Mouse (Mus musculus): Measurements from ENCODE around the gene Arhgap29. TPM values are rescaled to one million over a fixed set of nuclear protein-coding genes. Genes with fewer than 3 reads are reported as not detected.

Arhgap29 gene
- polyA plus RNA-seq, 1 experiment, result 13.7 TPM

GRCm38 (mm10) chr3:121946765-121947164 is 5.6 kb upstream of the Arhgap29 start:
- no peaks in the 10 kb centered on the region for H3K36me3 ChIP-seq (ENCODE audit: control insufficient read depth, insufficient read depth)
- TF ChIP-seq MYOD1 (IDR thresholded peaks at IDR 0.05; ENCODE audit: control insufficient read depth in 1 of 3, insufficient read length in 2 of 3, low read depth in 2 of 3) (no peak), REST (IDR thresholded peaks at IDR 0.05; ENCODE audit: insufficient read depth, insufficient read length) (no peak), USF1 (IDR thresholded peaks at IDR 0.05; ENCODE audit: low read depth) (no peak), TCF3 (IDR thresholded peaks at IDR 0.05; ENCODE audit: insufficient read length, low read depth) (no peak), SRF (IDR thresholded peaks at IDR 0.05; ENCODE audit: control insufficient read depth, insufficient read length, low read depth) (no peak), MAX (IDR thresholded peaks at IDR 0.05; ENCODE audit: low read depth) (no peak), POLR2A (IDR thresholded peaks at IDR 0.05; ENCODE audit: insufficient read length, low read depth) (no peak), TCF12 (IDR thresholded peaks at IDR 0.05; ENCODE audit: insufficient read depth, poor library complexity, severe bottlenecking) (no peak), POLR2AphosphoS2 (IDR thresholded peaks at IDR 0.05; ENCODE audit: insufficient read length, low read depth) (no peak), MYOG (IDR thresholded peaks at IDR 0.05; ENCODE audit: control insufficient read depth in 1 of 3, insufficient read depth in 1 of 3, insufficient read length in 2 of 3, low read depth in 2 of 3) (no peak), E2F4 (IDR thresholded peaks at IDR 0.05; ENCODE audit: insufficient read depth) (no peak), CEBPB (IDR thresholded peaks at IDR 0.05; ENCODE audit: insufficient read depth, poor library complexity, severe bottlenecking) (no peak)

GRCm38 (mm10) chr3:121950139-121950538 is 2.2 kb upstream of the Arhgap29 start:
- Histone ChIP-seq H3K4me3 (no peak overlapping the region), H3K27me3 (ENCODE audit: control insufficient read depth, insufficient read depth, insufficient read length) (peaks cover 34% of the 10 kb centered on the region), H3ac (ENCODE audit: control insufficient read depth, insufficient read length) (no peak overlapping the region), H3K4me2 (ENCODE audit: low read depth) (no peak overlapping the region), H3K36me3 (ENCODE audit: control insufficient read depth, insufficient read depth) (no peaks in the 10 kb centered on the region), H3K79me2 (ENCODE audit: control insufficient read depth, insufficient read depth) (no peaks in the 10 kb centered on the region)
- TF ChIP-seq POLR2A (IDR thresholded peaks at IDR 0.05; ENCODE audit: insufficient read length, low read depth), result no peak
- TF ChIP-seq MAX (IDR thresholded peaks at IDR 0.05; ENCODE audit: low read depth), result no peak
- no peak for TF ChIP-seq POLR2AphosphoS2 (IDR thresholded peaks at IDR 0.05; ENCODE audit: insufficient read length, low read depth)
- no peak for TF ChIP-seq SRF (IDR thresholded peaks at IDR 0.05; ENCODE audit: control insufficient read depth, insufficient read length, low read depth)
- no peak for TF ChIP-seq REST (IDR thresholded peaks at IDR 0.05; ENCODE audit: insufficient read depth, insufficient read length)
- no peak for TF ChIP-seq E2F4 (IDR thresholded peaks at IDR 0.05; ENCODE audit: insufficient read depth)
- TF ChIP-seq MYOG (IDR thresholded peaks at IDR 0.05; ENCODE audit: control insufficient read depth in 1 of 3, insufficient read depth in 1 of 3, insufficient read length in 2 of 3, low read depth in 2 of 3), result no peak
- TF ChIP-seq USF1 (IDR thresholded peaks at IDR 0.05; ENCODE audit: low read depth), result no peak
- no peak for TF ChIP-seq MYOD1 (IDR thresholded peaks at IDR 0.05; ENCODE audit: control insufficient read depth in 1 of 3, insufficient read length in 2 of 3, low read depth in 2 of 3)
- no peak for TF ChIP-seq TCF3 (IDR thresholded peaks at IDR 0.05; ENCODE audit: insufficient read length, low read depth)

More at GRCm38 (mm10) chr3:121946765-121947164, 5.6 kb upstream of the Arhgap29 start:
- no peaks in the 10 kb centered on the region for H3K79me2 ChIP-seq (ENCODE audit: control insufficient read depth, insufficient read depth)
- H3K27me3 ChIP-seq (ENCODE audit: control insufficient read depth, insufficient read depth, insufficient read length), result peaks cover 23% of the 10 kb centered on the region
- H3K4me2 ChIP-seq (ENCODE audit: low read depth), result no peak overlapping the region
- no peak overlapping the region for H3ac ChIP-seq (ENCODE audit: control insufficient read depth, insufficient read length)
- no peak overlapping the region for H3K4me3 ChIP-seq

- peaks cover 36% of the 10 kb centered on the region for H3K27me3 ChIP-seq (ENCODE audit: control insufficient read depth, insufficient read depth, insufficient read length)
- no peaks in the 10 kb centered on the region for H3K79me2 ChIP-seq (ENCODE audit: control insufficient read depth, insufficient read depth)
- H3ac ChIP-seq (ENCODE audit: control insufficient read depth, insufficient read length), result no peak overlapping the region
- H3K4me3 ChIP-seq, result no peak overlapping the region
- H3K4me2 ChIP-seq (ENCODE audit: low read depth), result no peak overlapping the region
- no peaks in the 10 kb centered on the region for H3K36me3 ChIP-seq (ENCODE audit: control insufficient read depth, insufficient read depth)
- TF ChIP-seq E2F4 (IDR thresholded peaks at IDR 0.05; ENCODE audit: insufficient read depth) (no peak), MAX (IDR thresholded peaks at IDR 0.05; ENCODE audit: low read depth) (no peak), SRF (IDR thresholded peaks at IDR 0.05; ENCODE audit: control insufficient read depth, insufficient read length, low read depth) (no peak), TCF12 (IDR thresholded peaks at IDR 0.05; ENCODE audit: insufficient read depth, poor library complexity, severe bottlenecking) (no peak), POLR2AphosphoS2 (IDR thresholded peaks at IDR 0.05; ENCODE audit: insufficient read length, low read depth) (no peak), MYOG (IDR thresholded peaks at IDR 0.05; ENCODE audit: control insufficient read depth in 1 of 3, insufficient read depth in 1 of 3, insufficient read length in 2 of 3, low read depth in 2 of 3) (no peak)
Observed at GRCm38 (mm10) chr3:121951116-121951515, 1.2 kb upstream of the Arhgap29 start.

- Histone ChIP-seq H3K79me2 (ENCODE audit: control insufficient read depth, insufficient read depth) (no peaks in the 10 kb centered on the region), H3K27me3 (ENCODE audit: control insufficient read depth, insufficient read depth, insufficient read length) (peaks cover 33% of the 10 kb centered on the region), H3K36me3 (ENCODE audit: control insufficient read depth, insufficient read depth) (no peaks in the 10 kb centered on the region), H3K4me2 (ENCODE audit: low read depth) (no peak overlapping the region), H3K4me3 (no peak overlapping the region), H3ac (ENCODE audit: control insufficient read depth, insufficient read length) (no peak overlapping the region)
- no peak for TF ChIP-seq MYOD1 (IDR thresholded peaks at IDR 0.05; ENCODE audit: control insufficient read depth in 1 of 3, insufficient read length in 2 of 3, low read depth in 2 of 3)
- no peak for TF ChIP-seq MYOG (IDR thresholded peaks at IDR 0.05; ENCODE audit: control insufficient read depth in 1 of 3, insufficient read depth in 1 of 3, insufficient read length in 2 of 3, low read depth in 2 of 3)
- no peak for TF ChIP-seq POLR2A (IDR thresholded peaks at IDR 0.05; ENCODE audit: insufficient read length, low read depth)
- TF ChIP-seq USF1 (IDR thresholded peaks at IDR 0.05; ENCODE audit: low read depth), result no peak
- no peak for TF ChIP-seq CEBPB (IDR thresholded peaks at IDR 0.05; ENCODE audit: insufficient read depth, poor library complexity, severe bottlenecking)
- no peak for TF ChIP-seq MAX (IDR thresholded peaks at IDR 0.05; ENCODE audit: low read depth)
- TF ChIP-seq SRF (IDR thresholded peaks at IDR 0.05; ENCODE audit: control insufficient read depth, insufficient read length, low read depth), result no peak
- TF ChIP-seq TCF3 (IDR thresholded peaks at IDR 0.05; ENCODE audit: insufficient read length, low read depth), result no peak
- TF ChIP-seq TCF12 (IDR thresholded peaks at IDR 0.05; ENCODE audit: insufficient read depth, poor library complexity, severe bottlenecking), result no peak
- TF ChIP-seq POLR2AphosphoS2 (IDR thresholded peaks at IDR 0.05; ENCODE audit: insufficient read length, low read depth), result no peak
- no peak for TF ChIP-seq E2F4 (IDR thresholded peaks at IDR 0.05; ENCODE audit: insufficient read depth)
- TF ChIP-seq REST (IDR thresholded peaks at IDR 0.05; ENCODE audit: insufficient read depth, insufficient read length), result no peak
Observed at GRCm38 (mm10) chr3:121953049-121953432, 700 bp downstream of the Arhgap29 start.

All from myocyte (in vitro differentiated cells).